Mouse (Mus musculus): ENCODE measurements around the gene Mfap2.

The Mfap2 gene

GRCm38 (mm10) chr4:140981605-140982004, 28.6 kb upstream of the Mfap2 start:
- H3K27me3 ChIP-seq (ENCODE audit: control insufficient read depth, insufficient read depth, low read length, poor library complexity, severe bottlenecking), result no peaks in the 10 kb centered on the region
- no peak for DNase-seq (ENCODE audit: low read depth, low spot score)
- peaks cover 3% of the 10 kb centered on the region for H3K36me3 ChIP-seq (ENCODE audit: control insufficient read depth, insufficient read depth, low read length, poor library complexity, severe bottlenecking)

GRCm38 (mm10) chr4:140982808-140983207, 27.4 kb upstream of the Mfap2 start:
- Histone ChIP-seq H3K36me3 (ENCODE audit: control insufficient read depth, insufficient read depth, low read length, poor library complexity, severe bottlenecking) (no peaks in the 10 kb centered on the region; the same call in 1 of the 2 replicates), H3K27me3 (ENCODE audit: control insufficient read depth, insufficient read depth, low read length, poor library complexity, severe bottlenecking) (no peaks in the 10 kb centered on the region)
- DNase-seq (ENCODE audit: low read depth, low spot score), result peak; percentile 38

GRCm38 (mm10) chr4:140983442-140983841, 26.8 kb upstream of the Mfap2 start:
- peak; percentile 93 for DNase-seq (ENCODE audit: low read depth, low spot score)
- no peaks in the 10 kb centered on the region for H3K27me3 ChIP-seq (ENCODE audit: control insufficient read depth, insufficient read depth, low read length, poor library complexity, severe bottlenecking)
- no peaks in the 10 kb centered on the region; the same call in 1 of the 2 replicates for H3K36me3 ChIP-seq (ENCODE audit: control insufficient read depth, insufficient read depth, low read length, poor library complexity, severe bottlenecking)

- DNase-seq (ENCODE audit: low read depth, low spot score), result no peak
- Histone ChIP-seq H3K36me3 (ENCODE audit: control insufficient read depth, insufficient read depth, low read length, poor library complexity, severe bottlenecking) (no peaks in the 10 kb centered on the region; the same call in 1 of the 2 replicates), H3K27me3 (ENCODE audit: control insufficient read depth, insufficient read depth, low read length, poor library complexity, severe bottlenecking) (no peaks in the 10 kb centered on the region)
Measured at GRCm38 (mm10) chr4:140984544-140984943, 25.7 kb upstream of the Mfap2 start.

GRCm38 (mm10) chr4:140986024-140986710, 24.1 kb upstream of the Mfap2 start:
- DNase-seq (ENCODE audit: low read depth, low spot score), result no peak
- no peaks in the 10 kb centered on the region for H3K36me3 ChIP-seq (ENCODE audit: control insufficient read depth, insufficient read depth, low read length, poor library complexity, severe bottlenecking)
- H3K27me3 ChIP-seq (ENCODE audit: control insufficient read depth, insufficient read depth, low read length, poor library complexity, severe bottlenecking), result no peaks in the 10 kb centered on the region

- peak; percentile 85 for DNase-seq (ENCODE audit: low read depth, low spot score)
- Histone ChIP-seq H3K27me3 (ENCODE audit: control insufficient read depth, insufficient read depth, low read length, poor library complexity, severe bottlenecking) (no peaks in the 10 kb centered on the region), H3K36me3 (ENCODE audit: control insufficient read depth, insufficient read depth, low read length, poor library complexity, severe bottlenecking) (no peaks in the 10 kb centered on the region)
Measured at GRCm38 (mm10) chr4:140986711-140987395, 23.4 kb upstream of the Mfap2 start, which contains the start of gene Atp13a2. Atp13a2 (plus strand) TSS chr4:140986873.

- Histone ChIP-seq H3K27me3 (ENCODE audit: control insufficient read depth, insufficient read depth, low read length, poor library complexity, severe bottlenecking) (no peaks in the 10 kb centered on the region), H3K36me3 (ENCODE audit: control insufficient read depth, insufficient read depth, low read length, poor library complexity, severe bottlenecking) (peaks cover 3% of the 10 kb centered on the region)
- peak; percentile 24 for DNase-seq (ENCODE audit: low read depth, low spot score)
Measured at GRCm38 (mm10) chr4:140987476-140987875, 22.7 kb upstream of the Mfap2 start.

GRCm38 (mm10) chr4:140988706-140989290, 21.4 kb upstream of the Mfap2 start:
- peak; percentile 73 for DNase-seq (ENCODE audit: low read depth, low spot score)
- Histone ChIP-seq H3K27me3 (ENCODE audit: control insufficient read depth, insufficient read depth, low read length, poor library complexity, severe bottlenecking) (no peaks in the 10 kb centered on the region), H3K36me3 (ENCODE audit: control insufficient read depth, insufficient read depth, low read length, poor library complexity, severe bottlenecking) (peaks cover 7% of the 10 kb centered on the region)

- DNase-seq (ENCODE audit: low read depth, low spot score), result peak; percentile 83
- peaks cover 11% of the 10 kb centered on the region for H3K36me3 ChIP-seq (ENCODE audit: control insufficient read depth, insufficient read depth, low read length, poor library complexity, severe bottlenecking)
- H3K27me3 ChIP-seq (ENCODE audit: control insufficient read depth, insufficient read depth, low read length, poor library complexity, severe bottlenecking), result no peaks in the 10 kb centered on the region
Measured at GRCm38 (mm10) chr4:140989447-140989846, 20.8 kb upstream of the Mfap2 start.

GRCm38 (mm10) chr4:140992215-140992614, 18.0 kb upstream of the Mfap2 start:
- DNase-seq (ENCODE audit: low read depth, low spot score), result no peak
- peaks cover 16% of the 10 kb centered on the region for H3K36me3 ChIP-seq (ENCODE audit: control insufficient read depth, insufficient read depth, low read length, poor library complexity, severe bottlenecking)
- H3K27me3 ChIP-seq (ENCODE audit: control insufficient read depth, insufficient read depth, low read length, poor library complexity, severe bottlenecking), result no peaks in the 10 kb centered on the region

GRCm38 (mm10) chr4:140993846-140994245, 16.4 kb upstream of the Mfap2 start:
- DNase-seq (ENCODE audit: low read depth, low spot score), result no peak

GRCm38 (mm10) chr4:140995811-140996210, 14.4 kb upstream of the Mfap2 start:
- H3K27me3 ChIP-seq (ENCODE audit: control insufficient read depth, insufficient read depth, low read length, poor library complexity, severe bottlenecking), result no peaks in the 10 kb centered on the region
- peaks cover 34% of the 10 kb centered on the region for H3K36me3 ChIP-seq (ENCODE audit: control insufficient read depth, insufficient read depth, low read length, poor library complexity, severe bottlenecking)
- no peak for DNase-seq (ENCODE audit: low read depth, low spot score)

More at GRCm38 (mm10) chr4:140993846-140994245, 16.4 kb upstream of the Mfap2 start:
- Histone ChIP-seq H3K27me3 (ENCODE audit: control insufficient read depth, insufficient read depth, low read length, poor library complexity, severe bottlenecking) (no peaks in the 10 kb centered on the region), H3K36me3 (ENCODE audit: control insufficient read depth, insufficient read depth, low read length, poor library complexity, severe bottlenecking) (peaks cover 21% of the 10 kb centered on the region)

- H3K36me3 ChIP-seq (ENCODE audit: control insufficient read depth, insufficient read depth, low read length, poor library complexity, severe bottlenecking), result peaks cover 34% of the 10 kb centered on the region
- no peaks in the 10 kb centered on the region for H3K27me3 ChIP-seq (ENCODE audit: control insufficient read depth, insufficient read depth, low read length, poor library complexity, severe bottlenecking)
- no peak for DNase-seq (ENCODE audit: low read depth, low spot score)
Measured at GRCm38 (mm10) chr4:140996812-140997211, 13.4 kb upstream of the Mfap2 start.

- Histone ChIP-seq H3K36me3 (ENCODE audit: control insufficient read depth, insufficient read depth, low read length, poor library complexity, severe bottlenecking) (peaks cover 23% of the 10 kb centered on the region), H3K27me3 (ENCODE audit: control insufficient read depth, insufficient read depth, low read length, poor library complexity, severe bottlenecking) (no peaks in the 10 kb centered on the region)
- no peak for DNase-seq (ENCODE audit: low read depth, low spot score)
Measured at GRCm38 (mm10) chr4:141005983-141006382, 4.2 kb upstream of the Mfap2 start.

- Histone ChIP-seq H3K36me3 (ENCODE audit: control insufficient read depth, insufficient read depth, low read length, poor library complexity, severe bottlenecking) (peaks cover 18% of the 10 kb centered on the region), H3K27me3 (ENCODE audit: control insufficient read depth, insufficient read depth, low read length, poor library complexity, severe bottlenecking) (no peaks in the 10 kb centered on the region)
- no peak for DNase-seq (ENCODE audit: low read depth, low spot score)
Measured at GRCm38 (mm10) chr4:141008028-141008427, 2.2 kb upstream of the Mfap2 start.
